Mouse (Mus musculus) limb, embryonic 13.5 days (tissue): ENCODE measurements at regions not wholly inside any gene's neighbourhood (a gene's known extent, or its start where the extent isn't known, plus 50 kb on each side); places are given as distances from the start of the nearest gene placed in this dataset.
"Not testable (repeated sequence)": the region's sequence is repeated elsewhere in the genome, so short reads cannot be mapped to it uniquely, and the experiment has no call there.

Experiments used
- ATAC-seq: fragments of 200-750 bp; cut with Nextera tagmentation; 2 replicates; pipeline ENCODE4 v1.8.0; 2017; ENCODE audit warnings: low read depth, moderate number of reproducible peaks, moderate TSS enrichment; ENCODE audit not compliant: low FRiP score
- H3K27ac ChIP-seq: fragments of 300-500 bp; sonication (generic); 2 replicates; pipeline ENCODE4 v1.5.1; 2015; ENCODE audit warnings: inconsistent platforms, mild to moderate bottlenecking, moderate library complexity
- H3K27me3 ChIP-seq: fragments of 300-500 bp; sonication (generic); 2 replicates; pipeline ENCODE4 v1.6.1; 2015; ENCODE audit warnings: mild to moderate bottlenecking, inconsistent platforms
- H3K36me3 ChIP-seq: fragments of 300-500 bp; sonication (generic); 2 replicates; pipeline ENCODE4 v1.6.1; 2015; ENCODE audit warnings: inconsistent platforms, mild to moderate bottlenecking, moderate library complexity
- H3K4me1 ChIP-seq: fragments of 300-500 bp; sonication (generic); 2 replicates; pipeline ENCODE4 v1.6.1; 2015; ENCODE audit warnings: inconsistent platforms
- H3K4me2 ChIP-seq: fragments of 300-500 bp; sonication (generic); replicated peaks from 2 replicates; pipeline ENCODE4 v1.6.1; 2015; ENCODE audit warnings: inconsistent platforms, mild to moderate bottlenecking, moderate library complexity
- H3K4me3 ChIP-seq: fragments of 300-500 bp; sonication (generic); 2 replicates; pipeline ENCODE4 v1.5.1; 2015; ENCODE audit warnings: moderate library complexity, mild to moderate bottlenecking, inconsistent platforms
- H3K9ac ChIP-seq: fragments of 300-500 bp; sonication (generic); 2 replicates; pipeline ENCODE4 v1.6.1; 2015; ENCODE audit warnings: mild to moderate bottlenecking, inconsistent platforms
- H3K9me3 ChIP-seq: fragments of 300-500 bp; sonication (generic); 2 replicates; pipeline ENCODE4 v1.6.1; 2016; ENCODE audit warnings: inconsistent platforms
- WGBS: fragments of 180-500 bp; shearing (Covaris S2); methylation state at CpG from one replicate; pipeline ENCODE4 v1.1.7; 2015; 5-methylcytosine and 5-hydroxymethylcytosine counted together

- Histone ChIP-seq H3K9ac (no peak overlapping the region), H3K9me3 (no peaks in the 10 kb centered on the region), H3K27ac (no peak overlapping the region), H3K4me1 (0 out of 2 replicates have a peak, but pooled peaks cover 6% of the 10 kb centered on the region), H3K27me3 (no peaks in the 10 kb centered on the region), H3K4me3 (no peak overlapping the region), H3K4me2 (no peak overlapping the region), H3K36me3 (no peaks in the 10 kb centered on the region)
- ATAC-seq = no peak
- 93% methylated on average over 3 of the region's 3 CpGs for WGBS
Observed at GRCm38 (mm10) chr12:71521936-71522335, 212.3 kb downstream of the Dact1 start.

- no peak overlapping the region for H3K27ac ChIP-seq
- no peaks in the 10 kb centered on the region for H3K27me3 ChIP-seq
- H3K4me2 ChIP-seq = no peak overlapping the region
- 72% methylated on average over 5 of the region's 5 CpGs for WGBS
- 0 out of 2 replicates have a peak, but pooled peaks cover 6% of the 10 kb centered on the region for H3K4me1 ChIP-seq
- H3K9me3 ChIP-seq = no peaks in the 10 kb centered on the region
- H3K36me3 ChIP-seq = no peaks in the 10 kb centered on the region
- no peak overlapping the region for H3K4me3 ChIP-seq
- no peak for ATAC-seq
- no peak overlapping the region for H3K9ac ChIP-seq
Observed at GRCm38 (mm10) chr12:71522451-71522850, 212.8 kb downstream of the Dact1 start.

GRCm38 (mm10) chr12:71524156-71524555 is 214.5 kb downstream of the Dact1 start:
- no peak overlapping the region for H3K9ac ChIP-seq
- H3K4me1 ChIP-seq = 0 out of 2 replicates have a peak, but pooled peaks cover 6% of the 10 kb centered on the region
- no peaks in the 10 kb centered on the region for H3K9me3 ChIP-seq
- no peak overlapping the region for H3K4me2 ChIP-seq
- 29% methylated on average over 6 of the region's 6 CpGs for WGBS
- no peaks in the 10 kb centered on the region for H3K27me3 ChIP-seq
- no peak for ATAC-seq
- H3K27ac ChIP-seq = no peak overlapping the region
- no peak overlapping the region for H3K4me3 ChIP-seq
- H3K36me3 ChIP-seq = no peaks in the 10 kb centered on the region

GRCm38 (mm10) chr12:71525255-71525927 is 215.7 kb downstream of the Dact1 start:
- Histone ChIP-seq H3K27me3 (no peaks in the 10 kb centered on the region), H3K4me2 (no peak overlapping the region), H3K36me3 (no peaks in the 10 kb centered on the region), H3K27ac (no peak overlapping the region), H3K4me1 (0 out of 2 replicates have a peak, but pooled peaks cover 6% of the 10 kb centered on the region), H3K9me3 (no peaks in the 10 kb centered on the region), H3K9ac (no peak overlapping the region), H3K4me3 (no peak overlapping the region)
- WGBS = 45% methylated on average over 10 of the region's 10 CpGs
- ATAC-seq = no peak

GRCm38 (mm10) chr12:71526623-71527022 is 216.9 kb downstream of the Dact1 start:
- Histone ChIP-seq H3K4me3 (no peak overlapping the region), H3K27ac (no peak overlapping the region), H3K4me2 (no peak overlapping the region), H3K27me3 (no peaks in the 10 kb centered on the region), H3K4me1 (0 out of 2 replicates have a peak, but pooled peaks cover 6% of the 10 kb centered on the region), H3K9ac (no peak overlapping the region), H3K36me3 (no peaks in the 10 kb centered on the region), H3K9me3 (no peaks in the 10 kb centered on the region)
- WGBS = 45% methylated on average over 7 of the region's 7 CpGs
- ATAC-seq = no peak

- ATAC-seq = no peak
- Histone ChIP-seq H3K9me3 (no peaks in the 10 kb centered on the region), H3K27me3 (no peaks in the 10 kb centered on the region), H3K27ac (no peak overlapping the region), H3K4me3 (no peak overlapping the region), H3K4me2 (no peak overlapping the region), H3K9ac (no peak overlapping the region), H3K4me1 (no peaks in the 10 kb centered on the region), H3K36me3 (no peaks in the 10 kb centered on the region)
- WGBS = 64% methylated on average over 3 of the region's 3 CpGs
Observed at GRCm38 (mm10) chr12:71532161-71532560, 222.5 kb downstream of the Dact1 start.

GRCm38 (mm10) chr12:71532708-71533450 is 223.2 kb downstream of the Dact1 start:
- Histone ChIP-seq H3K4me3 (no peak overlapping the region), H3K4me2 (no peak overlapping the region), H3K27ac (no peak overlapping the region), H3K27me3 (no peaks in the 10 kb centered on the region), H3K36me3 (no peaks in the 10 kb centered on the region), H3K4me1 (no peaks in the 10 kb centered on the region), H3K9me3 (no peaks in the 10 kb centered on the region), H3K9ac (no peak overlapping the region)
- ATAC-seq = no peak
- WGBS = 81% methylated on average over 22 of the region's 22 CpGs

GRCm38 (mm10) chr12:71533701-71534100 is 224.0 kb downstream of the Dact1 start:
- Histone ChIP-seq H3K27me3 (no peaks in the 10 kb centered on the region), H3K4me1 (no peaks in the 10 kb centered on the region), H3K27ac (no peak overlapping the region), H3K9ac (no peak overlapping the region), H3K9me3 (no peaks in the 10 kb centered on the region), H3K36me3 (no peaks in the 10 kb centered on the region), H3K4me3 (no peak overlapping the region), H3K4me2 (no peak overlapping the region)
- ATAC-seq = no peak
- WGBS = 93% methylated on average over 9 of the region's 9 CpGs

GRCm38 (mm10) chr12:71534199-71534598 is 224.5 kb downstream of the Dact1 start:
- no peaks in the 10 kb centered on the region for H3K27me3 ChIP-seq
- H3K9me3 ChIP-seq = no peaks in the 10 kb centered on the region
- no peak overlapping the region for H3K4me3 ChIP-seq
- 76% methylated on average over 4 of the region's 4 CpGs for WGBS
- no peak overlapping the region for H3K27ac ChIP-seq
- no peak for ATAC-seq
- no peak overlapping the region for H3K9ac ChIP-seq
- no peaks in the 10 kb centered on the region for H3K36me3 ChIP-seq
- no peaks in the 10 kb centered on the region for H3K4me1 ChIP-seq
- no peak overlapping the region for H3K4me2 ChIP-seq

- 92% methylated on average over 6 of the region's 6 CpGs for WGBS
- no peaks in the 10 kb centered on the region for H3K27me3 ChIP-seq
- no peak for ATAC-seq
Observed at GRCm38 (mm10) chr12:71535251-71535650, 225.6 kb downstream of the Dact1 start.

GRCm38 (mm10) chr12:71535831-71536230 is 226.1 kb downstream of the Dact1 start:
- WGBS = 69% methylated on average over 3 of the region's 3 CpGs
- H3K27me3 ChIP-seq, H3K9me3 ChIP-seq, H3K4me3 ChIP-seq, H3K4me1 ChIP-seq, H3K27ac ChIP-seq, H3K4me2 ChIP-seq, H3K36me3 ChIP-seq, ATAC-seq, H3K9ac ChIP-seq: not testable (repeated sequence)

More at GRCm38 (mm10) chr12:71535251-71535650, 225.6 kb downstream of the Dact1 start:
- Histone ChIP-seq H3K36me3 (no peaks in the 10 kb centered on the region), H3K4me1 (no peaks in the 10 kb centered on the region), H3K4me2 (no peak overlapping the region), H3K27ac (no peak overlapping the region), H3K4me3 (no peak overlapping the region), H3K9me3 (no peaks in the 10 kb centered on the region), H3K9ac (no peak overlapping the region)

GRCm38 (mm10) chr12:71538691-71539090 is 229.0 kb downstream of the Dact1 start:
- no peak overlapping the region for H3K9ac ChIP-seq
- H3K27me3 ChIP-seq = peaks cover 5% of the 10 kb centered on the region; the same call in 1 of the 2 replicates
- H3K4me1 ChIP-seq = peaks cover 17% of the 10 kb centered on the region
- ATAC-seq = no peak
- no peaks in the 10 kb centered on the region for H3K9me3 ChIP-seq
- H3K4me2 ChIP-seq = no peak overlapping the region
- H3K4me3 ChIP-seq = no peak overlapping the region
- no peak overlapping the region for H3K27ac ChIP-seq
- 83% methylated on average over 7 of the region's 7 CpGs for WGBS
- H3K36me3 ChIP-seq = no peaks in the 10 kb centered on the region
